Mouse (Mus musculus): ENCODE measurements around the gene Nav3.
"Not testable (repeated sequence)": the region's sequence is repeated elsewhere in the genome, so short reads cannot be mapped to it uniquely, and the experiment has no call there.

The Nav3 gene

DNA sequence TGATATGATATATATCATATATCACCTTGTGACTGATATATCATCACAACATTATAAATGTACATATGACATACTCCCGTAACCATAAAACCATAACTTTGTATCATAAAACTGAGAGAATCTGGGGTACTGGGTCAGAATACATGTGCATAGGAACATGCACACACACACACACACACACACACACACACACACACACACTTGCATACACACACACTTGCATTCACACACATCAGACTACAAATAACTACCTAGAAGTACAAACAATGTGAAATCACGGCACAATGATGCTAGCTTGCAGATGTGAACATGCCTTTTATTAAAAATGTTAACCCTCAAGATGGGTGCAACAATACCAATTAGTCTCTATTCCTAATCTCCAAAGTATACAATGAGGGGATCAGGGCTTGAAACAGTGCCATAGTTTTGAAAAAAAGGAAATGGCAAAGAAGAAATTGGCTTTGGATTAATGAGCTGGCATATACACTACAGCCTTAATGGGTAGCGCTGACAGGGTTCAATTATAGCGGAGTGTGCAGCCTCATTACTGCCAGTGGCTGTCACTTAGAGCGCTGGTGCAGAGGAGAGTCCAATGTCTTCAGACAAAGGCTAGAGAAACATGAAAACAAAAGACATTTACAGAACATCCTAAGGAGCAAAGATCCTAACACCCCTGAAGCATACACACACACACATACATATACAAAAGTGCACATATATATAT lies 72.3 kb downstream of the Nav3 start:
- DNase-seq (ENCODE audit: low read depth), result not testable (repeated sequence)

DNA sequence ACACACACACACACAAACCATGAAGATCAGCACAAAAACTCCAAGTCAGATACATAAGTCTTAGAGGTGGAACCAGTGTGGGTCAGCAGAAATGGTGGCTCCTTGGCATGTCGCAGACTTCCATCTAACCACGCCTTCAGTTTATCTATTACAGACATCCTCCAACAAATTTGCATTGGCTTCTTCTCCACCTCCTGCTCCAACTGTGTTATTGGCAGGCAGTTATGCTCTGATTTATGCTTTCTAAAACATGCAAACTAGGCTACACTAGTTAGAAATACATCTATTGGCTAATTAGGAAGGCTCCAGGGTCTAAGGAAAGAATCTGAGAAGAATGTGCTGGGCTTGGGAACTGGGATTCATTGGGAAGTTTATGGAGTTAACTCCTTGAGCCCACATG lies 75.2 kb downstream of the Nav3 start:
- DNase-seq (ENCODE audit: low read depth), result no peak

DNA sequence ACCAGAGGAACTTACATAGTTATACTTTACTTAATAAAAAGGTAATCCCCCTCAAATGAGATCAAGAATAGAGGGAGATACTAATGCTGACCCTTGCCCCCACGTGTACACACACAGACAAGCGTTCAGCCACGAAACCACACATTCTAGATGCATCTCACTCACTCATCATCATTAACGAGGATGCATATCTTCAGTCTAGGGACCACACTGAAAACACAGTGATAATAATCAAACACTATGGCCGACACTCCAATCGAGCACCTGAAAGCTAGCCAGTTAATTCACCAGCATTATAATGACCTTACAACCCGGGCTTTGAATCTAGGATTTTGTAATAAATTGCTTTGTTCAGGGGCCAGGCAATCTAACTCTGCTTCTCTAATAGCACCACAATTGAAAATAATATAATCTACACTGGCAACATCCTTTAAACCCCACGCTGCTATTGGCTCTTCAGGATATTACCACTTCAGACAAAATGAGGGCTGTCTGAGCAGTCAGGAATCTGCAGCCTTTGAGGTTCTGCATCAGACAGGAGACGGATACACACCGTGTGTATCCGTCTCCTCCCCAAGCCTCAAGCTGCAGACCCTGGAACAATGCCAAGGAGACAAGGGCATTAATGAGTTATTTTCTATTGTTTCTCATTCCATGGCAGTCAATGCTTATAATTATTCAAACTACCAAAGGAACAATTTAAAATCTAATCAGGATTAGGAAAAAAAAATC lies 83.1 kb downstream of the Nav3 start:
- no peak for DNase-seq (ENCODE audit: low read depth)

GRCm38 (mm10) chr10:110352148-110352547 lies 103.9 kb downstream of the Nav3 start:
- no peak for DNase-seq (ENCODE audit: low read depth)

DNA sequence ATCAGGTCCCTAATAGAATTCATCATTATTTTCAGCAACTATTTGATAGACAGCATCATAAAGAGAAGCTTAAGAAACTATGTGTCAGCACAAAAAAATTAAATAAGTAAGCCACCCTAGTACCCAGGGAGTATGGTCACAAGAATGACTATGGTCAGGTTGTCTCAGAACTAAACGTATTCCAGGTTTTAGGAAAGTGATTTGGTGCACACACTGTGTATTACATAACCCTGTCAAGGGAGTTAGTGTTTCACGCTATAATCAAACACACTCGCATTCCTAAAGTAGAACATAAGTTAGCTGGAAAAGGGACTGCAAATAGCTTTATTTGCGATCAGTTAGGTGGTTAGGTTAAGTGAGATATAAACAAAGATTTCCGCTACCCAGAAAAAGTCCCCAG lies 126.0 kb downstream of the Nav3 start:
- DNase-seq (ENCODE audit: low read depth), result no peak

DNA sequence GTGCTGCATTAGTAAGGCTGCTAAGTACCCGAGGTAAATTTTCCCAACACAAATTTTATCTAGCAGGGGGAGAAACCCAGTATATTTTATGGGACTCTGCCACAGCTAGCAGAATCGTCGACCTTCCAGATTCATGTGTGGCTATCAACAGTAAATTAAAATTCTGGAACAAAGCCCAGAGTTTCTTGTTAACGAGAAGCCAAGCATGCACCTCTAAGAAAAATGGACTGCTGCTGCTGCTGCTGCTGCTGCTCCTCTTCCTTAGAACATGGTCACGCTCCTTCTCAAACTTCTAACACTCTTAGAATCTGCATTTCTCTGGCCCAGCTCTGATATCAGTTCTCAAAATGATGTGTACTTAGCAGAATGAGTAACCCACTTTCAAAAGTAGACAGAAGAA lies 126.4 kb downstream of the Nav3 start:
- no peak for DNase-seq (ENCODE audit: low read depth)

DNA sequence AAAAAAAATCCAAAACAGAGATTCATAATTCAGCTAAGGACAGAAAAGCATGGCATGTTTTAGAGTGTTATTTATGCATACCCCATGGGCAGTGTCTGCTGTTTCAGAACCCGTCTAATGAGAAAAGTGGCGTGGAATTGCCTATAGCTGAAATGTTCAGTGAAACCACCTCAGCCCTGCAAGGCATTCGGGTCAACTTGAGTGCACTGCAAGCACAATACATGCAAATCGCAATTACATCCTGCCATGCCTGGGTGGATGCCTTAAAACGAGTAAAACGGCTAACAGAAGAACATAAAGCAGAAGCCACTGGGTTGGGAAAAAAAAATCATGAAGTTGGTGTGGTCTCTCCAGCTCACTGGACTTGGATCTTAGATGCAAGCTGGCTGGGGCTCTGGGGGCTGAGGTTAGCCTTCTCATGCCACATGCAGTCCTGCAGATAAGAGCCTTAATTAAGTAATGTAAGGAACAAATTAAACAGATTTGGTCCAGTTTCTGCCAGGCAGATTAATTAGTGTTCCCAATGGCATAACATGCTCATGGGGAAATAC lies 133.8 kb downstream of the Nav3 start:
- DNase-seq (ENCODE audit: low read depth), result no peak

DNA sequence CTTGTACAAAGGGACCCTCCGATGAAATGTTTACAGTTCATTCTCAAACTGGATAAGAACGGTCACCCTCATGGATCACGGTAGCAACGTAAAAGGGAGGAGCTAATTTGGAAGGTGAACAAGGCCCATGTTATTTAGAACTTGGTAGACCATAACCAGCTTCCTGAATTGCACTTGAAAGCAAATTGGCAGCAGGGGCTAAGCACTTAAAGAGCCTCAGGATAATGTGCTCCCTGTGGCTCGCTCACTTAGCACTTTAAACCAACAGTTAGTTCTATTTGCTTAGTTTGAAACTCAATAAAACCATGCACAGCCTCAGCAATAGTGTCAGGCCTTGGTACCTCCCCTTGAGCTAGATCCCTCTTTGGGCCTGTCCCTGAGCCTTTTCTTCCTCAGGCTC lies 138.7 kb downstream of the Nav3 start:
- no peak for DNase-seq (ENCODE audit: low read depth)

- no peak for DNase-seq (ENCODE audit: low read depth)
Observed at GRCm38 (mm10) chr10:110314525-110314924, 141.5 kb downstream of the Nav3 start.

GRCm38 (mm10) chr10:110313959-110314358 lies 142.0 kb downstream of the Nav3 start:
- no peak for DNase-seq (ENCODE audit: low read depth)

DNA sequence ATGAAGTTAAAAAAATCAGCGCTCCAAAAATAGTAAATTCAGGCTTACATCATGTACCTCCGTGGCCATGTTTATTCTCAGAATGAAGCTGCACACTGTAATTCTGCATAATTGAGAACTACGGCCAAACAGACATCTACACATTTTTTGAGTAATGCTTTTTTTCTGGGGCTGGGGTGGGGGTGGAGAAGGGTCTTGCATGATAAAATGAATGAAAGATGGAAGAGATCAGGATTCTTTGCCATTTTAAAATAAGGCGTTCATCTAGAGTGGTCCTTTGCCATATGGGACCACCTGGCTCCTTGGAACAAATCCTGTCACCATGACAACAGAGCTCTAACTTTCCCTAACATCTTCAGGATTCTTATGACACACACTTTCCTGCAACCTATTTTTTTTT lies 146.5 kb downstream of the Nav3 start:
- DNase-seq (ENCODE audit: low read depth), result no peak

DNA sequence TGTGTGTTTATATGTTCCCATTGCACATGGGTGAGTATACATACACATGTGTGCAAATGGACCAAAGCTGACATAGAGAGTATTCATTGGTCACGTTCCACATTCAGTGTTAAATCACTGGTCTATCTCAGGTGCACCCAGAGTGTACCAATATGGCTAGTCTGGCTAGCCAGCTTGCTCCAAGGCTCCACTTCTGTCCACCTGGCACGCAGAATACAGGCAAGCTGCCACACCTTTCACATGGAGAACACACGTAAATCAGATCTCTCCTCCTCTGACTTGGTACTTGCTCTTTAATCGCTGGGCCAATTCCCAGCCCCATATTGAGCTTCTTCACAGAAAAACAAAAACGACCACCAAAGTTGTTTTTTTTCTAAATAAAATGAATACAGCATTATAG lies 150.4 kb downstream of the Nav3 start:
- DNase-seq (ENCODE audit: low read depth), result no peak

- DNase-seq (ENCODE audit: low read depth), result no peak
Observed at GRCm38 (mm10) chr10:110290016-110290623, 165.9 kb downstream of the Nav3 start.

DNA sequence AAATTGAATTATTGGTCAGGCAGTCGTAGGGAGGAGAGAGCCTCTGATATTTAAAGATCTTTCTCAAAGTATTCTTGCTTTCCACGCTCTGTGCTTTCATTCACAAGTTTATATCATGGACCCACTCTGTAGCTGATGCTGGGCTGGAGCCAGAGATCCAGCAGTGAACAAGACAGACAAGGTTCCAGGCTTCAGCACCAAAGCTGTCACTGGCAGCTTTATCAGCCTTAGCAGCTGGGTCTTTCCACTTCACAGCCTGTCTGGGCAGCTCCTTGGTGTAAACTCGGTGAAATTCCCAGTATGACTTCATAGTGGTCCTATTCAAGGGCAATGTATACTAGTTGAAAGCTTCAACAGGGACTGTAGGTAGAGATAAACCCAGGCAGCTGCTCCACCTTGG lies 172.1 kb downstream of the Nav3 start:
- no peak for DNase-seq (ENCODE audit: low read depth)

- no peak for DNase-seq (ENCODE audit: low read depth)
Observed at GRCm38 (mm10) chr10:110272818-110273217, 183.2 kb downstream of the Nav3 start.

- DNase-seq (ENCODE audit: low read depth), result no peak
Observed at GRCm38 (mm10) chr10:110270561-110270960, 185.4 kb downstream of the Nav3 start.

- no peak for DNase-seq (ENCODE audit: low read depth)
Observed at GRCm38 (mm10) chr10:110242128-110242561, 213.9 kb downstream of the Nav3 start.

DNA sequence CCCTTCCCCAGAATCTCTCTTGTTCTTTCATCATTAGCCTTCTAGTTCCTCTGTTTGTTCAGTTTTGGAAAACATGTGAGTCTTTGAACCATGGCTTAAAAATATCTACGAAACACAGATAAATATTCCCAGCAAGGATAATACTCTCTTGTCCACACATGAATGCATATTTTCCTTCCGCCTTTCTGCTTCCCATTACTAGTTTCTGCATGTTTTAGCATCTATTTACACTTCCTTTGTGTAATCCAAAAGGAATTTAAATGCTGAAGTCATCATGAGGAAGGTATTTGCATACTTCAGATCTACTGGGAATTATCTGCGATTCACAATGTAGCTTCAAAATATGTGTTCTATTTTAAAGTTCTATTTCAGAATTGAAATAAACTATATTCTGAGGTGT lies 215.3 kb downstream of the Nav3 start:
- DNase-seq (ENCODE audit: low read depth), result no peak

GRCm38 (mm10) chr10:110233307-110233930 lies 222.6 kb downstream of the Nav3 start:
- no peak for DNase-seq (ENCODE audit: low read depth)

DNA sequence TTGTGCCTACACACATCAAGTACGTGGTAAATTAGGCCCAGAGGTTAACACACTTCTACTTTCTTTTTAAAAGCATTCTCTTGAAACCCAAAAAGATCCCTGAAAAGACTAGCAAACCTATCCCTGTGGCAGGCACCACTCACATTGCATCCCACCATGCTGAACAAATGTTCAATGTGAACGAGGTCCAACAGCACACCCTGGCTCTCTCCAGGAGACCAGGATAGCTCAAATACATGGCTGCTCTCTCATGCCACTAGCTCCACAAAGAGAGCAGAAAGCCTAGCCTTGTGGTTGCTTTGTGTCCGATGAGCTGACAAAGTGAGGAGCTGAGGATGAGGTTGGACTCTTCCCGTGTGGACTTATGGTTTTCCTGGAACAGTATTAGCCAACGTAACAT lies 249.6 kb downstream of the Nav3 start:
- no peak for DNase-seq (ENCODE audit: low read depth)

- DNase-seq (ENCODE audit: low read depth), result no peak
Observed at GRCm38 (mm10) chr10:110204121-110204697, 251.8 kb downstream of the Nav3 start.

- DNase-seq (ENCODE audit: low read depth), result no peak
Observed at GRCm38 (mm10) chr10:110192881-110193280, 263.1 kb downstream of the Nav3 start.

All from fibroblast of lung, adult 2 months (primary cell).